Mouse (Mus musculus): Measurements from ENCODE around the gene Ank2.

- TF ChIP-seq POLR2A (IDR thresholded peaks at IDR 0.05; ENCODE audit: extremely low read depth, insufficient read depth, low read length) (no peak), CTCF (IDR thresholded peaks at IDR 0.05; ENCODE audit: low read depth, low read length) (no peak)
These were observed 397.8 kb downstream of the Ank2 start for GRCm38 (mm10) chr3:127101326-127101725.

Data from liver, adult 2 months (tissue).